Mouse (Mus musculus) T-helper 1 cell (primary cell): ENCODE data around the gene Dhh.

Source experiments
- in situ Hi-C: fragments of 300-600 bp; cut with MboI, MseI; formaldehyde crosslinking; loops from one replicate; pipeline ENCODE4 v1.15.1; 2025; ENCODE audit warnings: high pct_unique_total_duplicates

Dhh gene

GRCm38 (mm10) chr15:98877331-98877730 lies 21.0 kb downstream of the Dhh start:
- in situ Hi-C loops: no loop called here

GRCm38 (mm10) chr15:98871916-98872888 lies 26.1 kb downstream of the Dhh start:
- in situ Hi-C loops: no loop called here

GRCm38 (mm10) chr15:98871070-98871915 lies 27.0 kb downstream of the Dhh start, which contains the start of gene Kmt2d:
Kmt2d (minus strand) TSS chr15:98871204.
- in situ Hi-C loops: no loop called here

- in situ Hi-C loops: no loop called here
Measured at GRCm38 (mm10) chr15:98870179-98871069, 27.9 kb downstream of the Dhh start.

GRCm38 (mm10) chr15:98869342-98870178 lies 28.8 kb downstream of the Dhh start:
- in situ Hi-C loops: no loop called here

- in situ Hi-C loops: no loop called here
Measured at GRCm38 (mm10) chr15:98868346-98869063, 29.8 kb downstream of the Dhh start.

GRCm38 (mm10) chr15:98867321-98867720 lies 31.0 kb downstream of the Dhh start:
- in situ Hi-C loops: no loop called here

GRCm38 (mm10) chr15:98866501-98866900 lies 31.8 kb downstream of the Dhh start:
- in situ Hi-C loops: no loop called here

- in situ Hi-C loops: no loop called here
Measured at GRCm38 (mm10) chr15:98865771-98866170, 32.6 kb downstream of the Dhh start.

- in situ Hi-C loops: no loop called here
Measured at GRCm38 (mm10) chr15:98864951-98865350, 33.4 kb downstream of the Dhh start.

- in situ Hi-C loops: no loop called here
Measured at GRCm38 (mm10) chr15:98863451-98863958, 34.8 kb downstream of the Dhh start.

GRCm38 (mm10) chr15:98861701-98862410 lies 36.5 kb downstream of the Dhh start:
- in situ Hi-C loops: no loop called here

GRCm38 (mm10) chr15:98860921-98861320 lies 37.4 kb downstream of the Dhh start:
- in situ Hi-C loops: no loop called here

- in situ Hi-C loops: no loop called here
Measured at GRCm38 (mm10) chr15:98859319-98860043, 38.9 kb downstream of the Dhh start.

- in situ Hi-C loops: loop anchor here (5.0 kb wide), 1 partner anchor 102 kb away; no protein-coding TSS in a partner anchor
Measured at GRCm38 (mm10) chr15:98854214-98854613, 44.1 kb downstream of the Dhh start.

GRCm38 (mm10) chr15:98853161-98853937 lies 45.0 kb downstream of the Dhh start:
- in situ Hi-C loops: loop anchor here (5.0 kb wide), 1 partner anchor 101 kb away; no protein-coding TSS in a partner anchor

GRCm38 (mm10) chr15:98852733-98853132 lies 45.6 kb downstream of the Dhh start:
- in situ Hi-C loops: loop anchor here (5.0 kb wide), 1 partner anchor 100 kb away; no protein-coding TSS in a partner anchor
